Comparison of ENCODE assay signal across 8 mouse cellular contexts in the genomic region with DNA sequence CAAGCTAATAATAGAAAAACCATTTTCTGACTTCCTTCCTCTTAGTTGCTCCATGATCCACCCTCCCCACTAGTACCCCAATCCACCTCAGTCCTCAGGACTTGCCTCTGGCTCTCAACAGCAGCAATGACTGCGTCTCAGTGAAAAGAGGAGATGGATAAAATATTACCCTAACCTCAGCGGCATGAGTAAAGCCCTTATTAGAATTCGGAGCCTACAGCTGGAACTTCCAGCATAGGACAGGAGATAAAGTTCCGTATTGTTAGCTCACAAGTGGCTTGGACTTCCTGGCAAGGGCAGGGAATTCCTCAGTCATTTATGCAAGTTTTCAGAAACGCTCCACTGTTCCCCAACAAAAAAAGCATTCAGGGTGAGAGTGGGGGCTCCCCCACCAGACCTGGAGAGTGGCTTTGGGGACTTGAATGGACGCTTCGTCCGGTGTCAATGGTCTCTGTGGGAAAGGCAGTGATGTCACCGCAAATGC.
A peak's percentile ranks its signal among the peaks of the same experiment; 100 is the strongest.
DNase-seq lines count a peak whose midpoint lies in the region; ATAC-seq and TF ChIP-seq lines count a peak whose summit lies in the region.

No protein-coding gene starts in this region.

- intact Hi-C loops in left cerebral cortex, adult 2 months (cut with DNase I): loop anchor here (5.0 kb wide), 1 partner anchor 127 kb away; no protein-coding TSS in a partner anchor

- ATAC-seq in embryonic facial prominence, embryonic 11.5 days (replicated peaks; ENCODE audit: insufficient number of reproducible peaks, low FRiP score, low TSS enrichment, low read depth): peak; percentile 58; the same call in 1 of the 2 replicates
- 0 out of 2 replicates have a peak, but pooled peaks have one; percentile 23 for ATAC-seq in heart, embryonic 16.5 days (replicated peaks; ENCODE audit: extremely low read depth, insufficient read depth, low FRiP score)
- peak; percentile 42 for ATAC-seq in megakaryocyte progenitor cell, adult 5-6 weeks (replicated peaks; ENCODE audit: poor library complexity)

- peak overlapping the region; percentile 45 for H3K27ac ChIP-seq in left cerebral cortex, adult 2 months
- no peak overlapping the region for H3K27ac ChIP-seq in embryonic facial prominence, embryonic 11.5 days (replicated peaks; ENCODE audit: low read depth, low read length)
- peak overlapping the region; percentile 3 for H3K27ac ChIP-seq in heart, embryonic 16.5 days (ENCODE audit: low read length)

- WGBS in embryonic facial prominence, embryonic 11.5 days: 30% methylated on average over 9 of the region's 9 CpGs
- WGBS in heart, embryonic 16.5 days: 26% methylated on average over 9 of the region's 9 CpGs

- H3K9ac ChIP-seq in embryonic facial prominence, embryonic 11.5 days (replicated peaks; ENCODE audit: low read length): no peak overlapping the region
- no peak overlapping the region for H3K9ac ChIP-seq in heart, embryonic 16.5 days (ENCODE audit: low read length)

- H3K27me3 ChIP-seq in embryonic facial prominence, embryonic 11.5 days (ENCODE audit: control insufficient read depth, insufficient read depth, low read length): no peaks in the 10 kb centered on the region
- H3K27me3 ChIP-seq in heart, embryonic 16.5 days (ENCODE audit: control insufficient read depth, insufficient read depth, low read length): no peaks in the 10 kb centered on the region

- TF ChIP-seq CTCF in left cerebral cortex, adult 2 months (IDR thresholded peaks at IDR 0.05): no peak

- no peaks in the 10 kb centered on the region for H3K9me3 ChIP-seq in embryonic facial prominence, embryonic 11.5 days (replicated peaks; ENCODE audit: control insufficient read depth, low read length)
- no peaks in the 10 kb centered on the region for H3K9me3 ChIP-seq in heart, embryonic 16.5 days (replicated peaks; ENCODE audit: control insufficient read depth, low read length)

- H3K4me3 ChIP-seq in left cerebral cortex, adult 2 months: no peak overlapping the region
- H3K4me3 ChIP-seq in embryonic facial prominence, embryonic 11.5 days (ENCODE audit: low read depth, low read length): no peak overlapping the region
- H3K4me3 ChIP-seq in heart, embryonic 16.5 days (ENCODE audit: low read length): no peak overlapping the region

- no peaks in the 10 kb centered on the region for H3K4me1 ChIP-seq in embryonic facial prominence, embryonic 11.5 days (ENCODE audit: control insufficient read depth, insufficient read depth, low read length)
- H3K4me1 ChIP-seq in heart, embryonic 16.5 days (ENCODE audit: control insufficient read depth, insufficient read depth, low read length): peaks cover 6% of the 10 kb centered on the region; the same call in 1 of the 2 replicates

- no peaks in the 10 kb centered on the region for H3K36me3 ChIP-seq in embryonic facial prominence, embryonic 11.5 days (replicated peaks; ENCODE audit: control insufficient read depth, insufficient read depth, low read depth, low read length)
- no peaks in the 10 kb centered on the region for H3K36me3 ChIP-seq in heart, embryonic 16.5 days (ENCODE audit: control insufficient read depth, insufficient read depth)

- H3K4me2 ChIP-seq in embryonic facial prominence, embryonic 11.5 days (ENCODE audit: low read depth, low read length): no peak overlapping the region
- H3K4me2 ChIP-seq in heart, embryonic 16.5 days (ENCODE audit: low read depth, low read length): peak overlapping the region; percentile 34; the same call in 1 of the 2 replicates

- DNase-seq in left cerebral cortex, adult 2 months (ENCODE audit: extremely low spot score in 1 of 2, low spot score in 2 of 2): peak in 1 of 2 experiments; percentile 56
- no peak for DNase-seq in left cerebral cortex, adult 11 months (ENCODE audit: low spot score)
- peak; percentile 43 for DNase-seq in embryonic facial prominence, embryonic 11.5 days (ENCODE audit: low spot score)
- DNase-seq in adrenal gland, postnatal 14 days: no peak
- no peak for DNase-seq in gastrocnemius, postnatal 25 days
- DNase-seq in kidney, postnatal 14 days: no peak
